Mouse (Mus musculus) midbrain, embryonic 14.5 days (tissue): ENCODE data around the gene Ret. TPM values are rescaled to one million over a fixed set of nuclear protein-coding genes. Genes with fewer than 3 reads are reported as not detected.

Experiments
- ATAC-seq: fragments of 200-750 bp; cut with Nextera tagmentation; 2 replicates; pipeline ENCODE4 v1.8.0; 2017; ENCODE audit warnings: moderate number of reproducible peaks, moderate library complexity; ENCODE audit not compliant: low FRiP score, low TSS enrichment
- DNase-seq: peaks from one replicate; pipeline ENCODE4 v3.0.0-alpha.2; 2015
- H3K27ac ChIP-seq: fragments of 300-500 bp; sonication (generic); replicated peaks from 2 replicates; pipeline ENCODE4 v1.5.1; 2014; ENCODE audit warnings: mild to moderate bottlenecking, low read depth, low read length, moderate library complexity
- H3K27me3 ChIP-seq: fragments of 300-500 bp; sonication (generic); 2 replicates; pipeline ENCODE4 v1.6.1; 2014; ENCODE audit warnings: low read length, control low read depth, mixed read lengths; ENCODE audit not compliant: control insufficient read depth, insufficient read depth
- H3K36me3 ChIP-seq: fragments of 300-500 bp; sonication (generic); 2 replicates; pipeline ENCODE4 v1.6.1; 2014; ENCODE audit warnings: low read length, control low read depth; ENCODE audit not compliant: control insufficient read depth, insufficient read depth
- H3K4me1 ChIP-seq: fragments of 300-500 bp; sonication (generic); 2 replicates; pipeline ENCODE4 v1.6.1; 2014; ENCODE audit warnings: mild to moderate bottlenecking, antibody characterized with exemption, low read length, control low read depth; ENCODE audit not compliant: control insufficient read depth, insufficient read depth
- H3K4me2 ChIP-seq: fragments of 300-500 bp; sonication (generic); 2 replicates; pipeline ENCODE4 v1.6.1; 2014; ENCODE audit warnings: mild to moderate bottlenecking, low read length, moderate library complexity
- H3K4me3 ChIP-seq: fragments of 300-500 bp; sonication (generic); replicated peaks from 2 replicates; pipeline ENCODE4 v1.5.1; 2014; ENCODE audit warnings: low read depth, low read length
- H3K9ac ChIP-seq: fragments of 300-500 bp; sonication (generic); replicated peaks from 2 replicates; pipeline ENCODE4 v1.6.1; 2014; ENCODE audit warnings: mild to moderate bottlenecking, low read length, moderate library complexity
- H3K9me3 ChIP-seq: fragments of 300-500 bp; sonication (generic); 2 replicates; pipeline ENCODE4 v1.6.1; 2016; ENCODE audit warnings: low read length, control low read depth, mixed read lengths; ENCODE audit not compliant: control insufficient read depth
- WGBS: fragments of 180-500 bp; shearing (Covaris S2); extraction: QIAGEN DNeasy Blood & Tissue Kit; methylation state at CpG from one replicate; pipeline ENCODE4 v1.1.7; 2014; 5-methylcytosine and 5-hydroxymethylcytosine counted together
- polyA plus RNA-seq: library from polyadenylated mRNA; unstranded; fragments of >200 nt; fragmentation: Nextera tagmentation; extraction: Ambion mirVana; gene quantifications from 2 replicates; pipeline ENCODE4 v1.2.1, GENCODE M21; 2014

Gene Ret
- polyA plus RNA-seq, 1 experiment from 2014 or later, result 4.5 TPM

DNA sequence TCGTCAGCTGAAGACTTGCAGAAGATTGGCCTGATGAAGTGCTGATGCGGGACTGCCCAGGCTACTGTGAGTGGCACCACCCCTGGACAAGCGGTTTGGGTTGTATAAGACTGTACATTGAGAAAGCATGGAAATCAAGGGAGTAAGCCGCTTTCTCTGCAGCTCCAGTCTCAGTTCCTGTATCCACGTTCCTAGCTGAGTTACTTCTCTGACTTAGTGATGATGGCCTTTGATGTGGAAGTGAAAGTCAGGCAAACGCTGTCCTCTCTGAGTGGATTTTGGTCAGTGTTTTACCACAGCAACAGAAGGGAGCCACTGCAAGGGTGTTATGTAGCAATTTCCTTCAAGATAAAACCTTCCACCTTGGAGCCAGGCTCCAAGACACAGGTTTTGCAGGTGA is 56.6 kb downstream of the Ret start:
- H3K9ac ChIP-seq, result no peak overlapping the region
- DNase-seq, result no peak
- H3K27ac ChIP-seq, result no peak overlapping the region
- no peaks in the 10 kb centered on the region for H3K9me3 ChIP-seq
- H3K27me3 ChIP-seq, result no peaks in the 10 kb centered on the region
- 0 out of 2 replicates have a peak, but pooled peaks cover 3% of the 10 kb centered on the region for H3K4me1 ChIP-seq
- 94% methylated on average over 6 of the region's 6 CpGs for WGBS
- H3K4me3 ChIP-seq, result no peak overlapping the region
- H3K36me3 ChIP-seq, result no peaks in the 10 kb centered on the region
- H3K4me2 ChIP-seq, result no peak overlapping the region
- no peak for ATAC-seq

DNA sequence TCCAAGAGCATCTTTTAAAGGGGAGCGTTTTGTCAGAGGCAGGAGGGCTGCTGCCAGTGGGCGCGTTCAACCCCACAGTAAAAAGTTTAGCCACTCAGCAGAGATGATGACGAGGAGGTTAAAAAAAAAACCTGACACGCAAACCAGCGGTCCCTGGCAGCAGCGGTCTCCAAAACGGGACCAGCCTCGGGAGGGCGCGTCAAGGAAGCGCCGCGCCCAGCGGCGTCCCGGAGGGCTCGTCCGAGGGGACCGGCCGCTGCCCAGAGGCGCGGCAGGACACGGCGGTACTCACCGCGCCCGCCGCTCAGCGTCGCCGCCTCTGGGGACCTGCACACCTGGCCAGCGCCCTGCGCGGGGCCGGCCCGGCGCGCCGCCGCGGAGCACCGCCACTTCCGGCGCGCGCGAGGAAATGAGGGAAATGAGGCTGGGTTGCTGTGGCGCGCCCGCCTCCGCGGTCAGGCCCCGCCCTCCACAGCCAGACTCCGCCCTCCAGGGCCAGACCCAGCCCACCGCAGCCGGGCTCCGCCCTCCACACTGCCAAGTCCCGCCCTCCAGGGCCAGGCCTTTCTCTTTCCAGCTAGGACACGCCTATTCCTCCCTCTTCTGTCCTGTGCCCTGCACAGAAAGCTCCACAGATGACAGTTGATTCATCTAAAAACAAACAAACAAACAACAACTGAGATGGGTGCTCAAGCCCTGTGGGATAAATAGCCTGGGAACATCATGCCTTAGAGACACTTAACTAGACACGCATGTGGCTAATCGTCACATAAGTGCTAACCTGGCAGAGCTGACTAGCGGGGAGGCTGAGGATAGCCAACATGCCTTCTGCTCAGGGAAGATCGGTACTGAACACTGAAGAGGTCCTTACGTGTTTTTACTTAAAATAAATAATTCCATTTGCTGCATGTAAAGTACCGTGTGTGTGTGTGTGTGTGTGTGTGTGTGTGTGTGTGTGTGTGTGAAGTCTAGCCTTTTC is 58.5 kb downstream of the Ret start, which contains the start of gene Csgalnact2:
TSS of gene Csgalnact2 (minus strand) at position 410 of the 979 bp plus-strand sequence.
- H3K9ac ChIP-seq, result peak within 1 kb of the TSS; percentile 71
- peak within 1 kb of the TSS; percentile 70 for H3K4me2 ChIP-seq
- DNase-seq (peak; percentile 91), ATAC-seq (peak; percentile 99)
- H3K9me3 ChIP-seq, result no peaks in the 10 kb centered on the region
- H3K27me3 ChIP-seq, result no peaks in the 10 kb centered on the region
- 6% methylated on average over 63 of the region's 66 CpGs for WGBS
- H3K4me3 ChIP-seq, result peak within 1 kb of the TSS; percentile 89
- no peaks in the 10 kb centered on the region for H3K36me3 ChIP-seq
- peak within 1 kb of the TSS; percentile 74 for H3K27ac ChIP-seq
- H3K4me1 ChIP-seq, result 0 out of 2 replicates have a peak, but pooled peaks cover 3% of the 10 kb centered on the region

- Histone ChIP-seq H3K36me3 (no peaks in the 10 kb centered on the region), H3K4me2 (no peak overlapping the region), H3K9ac (no peak overlapping the region), H3K27me3 (no peaks in the 10 kb centered on the region), H3K27ac (no peak overlapping the region), H3K4me1 (0 out of 2 replicates have a peak, but pooled peaks cover 3% of the 10 kb centered on the region), H3K9me3 (no peaks in the 10 kb centered on the region), H3K4me3 (no peak overlapping the region)
- ATAC-seq, result no peak
- WGBS, result 80% methylated on average over 2 of the region's 2 CpGs
- no peak for DNase-seq
These were observed 60.4 kb downstream of the Ret start for GRCm38 (mm10) chr6:118137148-118137547.

GRCm38 (mm10) chr6:118134461-118134860 is 63.1 kb downstream of the Ret start:
- H3K9me3 ChIP-seq, result no peaks in the 10 kb centered on the region
- no peaks in the 10 kb centered on the region for H3K36me3 ChIP-seq
- H3K4me2 ChIP-seq, result no peak overlapping the region
- 0 out of 2 replicates have a peak, but pooled peaks cover 3% of the 10 kb centered on the region for H3K4me1 ChIP-seq
- H3K4me3 ChIP-seq, result no peak overlapping the region
- no peaks in the 10 kb centered on the region for H3K27me3 ChIP-seq
- no peak overlapping the region for H3K27ac ChIP-seq
- ATAC-seq, result no peak
- no peak overlapping the region for H3K9ac ChIP-seq
- no peak for DNase-seq
- 91% methylated on average over 1 of the region's 1 CpGs for WGBS

DNA sequence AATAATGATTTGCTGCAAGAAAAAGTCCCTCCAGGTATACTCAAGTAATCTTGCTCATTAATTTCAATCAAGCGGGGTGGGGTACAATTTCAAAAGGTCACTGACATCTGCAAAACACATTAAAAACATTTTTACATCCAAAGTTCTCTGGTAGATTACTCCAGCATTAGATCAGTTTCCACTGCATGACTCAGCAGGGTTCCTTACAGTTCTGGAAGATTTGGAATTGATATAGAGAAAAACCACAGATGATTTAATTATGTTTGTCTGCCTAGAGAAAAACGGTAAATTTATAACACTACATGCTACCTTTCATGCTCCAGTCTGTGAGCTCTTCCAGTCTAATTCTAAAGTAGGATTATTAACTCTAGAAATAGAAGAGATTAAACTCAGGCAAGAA is 67.5 kb downstream of the Ret start:
- DNase-seq (no peak), ATAC-seq (no peak)
- WGBS, result 86% methylated on average over 2 of the region's 2 CpGs
- H3K27ac ChIP-seq, result no peak overlapping the region
- H3K36me3 ChIP-seq, result peaks cover 3% of the 10 kb centered on the region; the same call in 1 of the 2 replicates
- no peak overlapping the region for H3K9ac ChIP-seq
- H3K9me3 ChIP-seq, result no peaks in the 10 kb centered on the region
- H3K4me1 ChIP-seq, result no peaks in the 10 kb centered on the region
- H3K4me2 ChIP-seq, result no peak overlapping the region
- no peaks in the 10 kb centered on the region for H3K27me3 ChIP-seq
- H3K4me3 ChIP-seq, result no peak overlapping the region

DNA sequence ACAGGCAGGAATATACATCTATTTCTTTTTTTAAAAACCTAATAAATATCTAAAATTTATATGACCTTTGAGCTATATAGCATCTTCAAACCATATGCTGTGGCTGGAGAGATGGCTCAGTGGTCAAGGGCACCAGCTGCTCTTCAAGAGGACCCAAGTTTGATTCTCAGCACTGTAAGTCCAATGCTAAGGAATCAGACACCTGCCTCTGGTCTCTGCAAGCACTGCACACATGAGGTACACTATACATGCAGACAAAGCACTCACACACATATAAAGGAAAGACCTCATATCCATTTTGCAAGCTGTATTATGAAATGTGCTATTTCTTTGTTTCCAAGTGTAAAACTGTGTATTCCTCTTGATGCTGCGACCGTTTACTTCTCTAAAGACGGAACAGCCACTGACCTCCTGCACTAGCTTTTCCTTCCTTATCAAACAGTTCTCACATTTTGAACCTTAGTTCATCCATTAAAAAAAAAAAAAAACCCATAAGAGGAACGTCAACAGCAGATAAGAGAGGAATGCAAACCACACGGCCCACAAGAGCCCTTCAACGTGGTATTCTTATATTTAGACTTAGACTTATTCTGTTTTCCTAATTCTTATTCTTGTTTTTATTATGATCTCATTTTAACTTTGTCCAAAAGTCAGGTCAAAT is 69.6 kb downstream of the Ret start:
- Histone ChIP-seq H3K4me2 (no peak overlapping the region), H3K27me3 (no peaks in the 10 kb centered on the region), H3K4me1 (no peaks in the 10 kb centered on the region), H3K4me3 (no peak overlapping the region), H3K9ac (no peak overlapping the region), H3K9me3 (no peaks in the 10 kb centered on the region), H3K36me3 (peaks cover 14% of the 10 kb centered on the region), H3K27ac (no peak overlapping the region)
- 91% methylated on average over 6 of the region's 6 CpGs for WGBS
- no peak for DNase-seq
- ATAC-seq, result no peak

- Histone ChIP-seq H3K4me2 (no peak overlapping the region), H3K4me1 (no peaks in the 10 kb centered on the region), H3K36me3 (peaks cover 20% of the 10 kb centered on the region), H3K9ac (no peak overlapping the region), H3K9me3 (no peaks in the 10 kb centered on the region), H3K27ac (no peak overlapping the region), H3K27me3 (no peaks in the 10 kb centered on the region), H3K4me3 (no peak overlapping the region)
- ATAC-seq, result no peak
- no peak for DNase-seq
- WGBS, result 86% methylated on average over 7 of the region's 7 CpGs
These were observed 70.3 kb downstream of the Ret start for GRCm38 (mm10) chr6:118127198-118127597.

GRCm38 (mm10) chr6:118126577-118126976 is 70.9 kb downstream of the Ret start:
- ATAC-seq, result no peak
- Histone ChIP-seq H3K4me3 (no peak overlapping the region), H3K27ac (no peak overlapping the region), H3K27me3 (no peaks in the 10 kb centered on the region), H3K4me2 (no peak overlapping the region), H3K9me3 (no peaks in the 10 kb centered on the region), H3K4me1 (no peaks in the 10 kb centered on the region), H3K36me3 (peaks cover 20% of the 10 kb centered on the region), H3K9ac (no peak overlapping the region)
- DNase-seq, result no peak
